Mouse (Mus musculus) intestine, embryonic 15.5 days (tissue): Measurements from ENCODE around the gene Sez6l2. TPM values are rescaled to one million over a fixed set of nuclear protein-coding genes. Genes with fewer than 3 reads are reported as not detected.

Experiments
- ATAC-seq: fragments of 200-750 bp; cut with Nextera tagmentation; 2 replicates; pipeline ENCODE4 v1.8.0; 2017; ENCODE audit warnings: moderate TSS enrichment, moderate library complexity
- H3K27ac ChIP-seq: fragments of 300-500 bp; sonication (generic); 2 replicates; pipeline ENCODE4 v1.5.1; 2015; ENCODE audit warnings: mild to moderate bottlenecking, inconsistent platforms
- H3K27me3 ChIP-seq: fragments of 300-500 bp; sonication (generic); replicated peaks from 2 replicates; pipeline ENCODE4 v1.6.1; 2015; ENCODE audit warnings: inconsistent platforms
- H3K36me3 ChIP-seq: fragments of 300-500 bp; sonication (generic); 2 replicates; pipeline ENCODE4 v1.6.1; 2015; ENCODE audit warnings: inconsistent platforms
- H3K4me1 ChIP-seq: fragments of 300-500 bp; sonication (generic); replicated peaks from 2 replicates; pipeline ENCODE4 v1.6.1; 2015; ENCODE audit warnings: inconsistent platforms
- H3K4me2 ChIP-seq: fragments of 300-500 bp; sonication (generic); replicated peaks from 2 replicates; pipeline ENCODE4 v1.6.1; 2015; ENCODE audit warnings: mild to moderate bottlenecking, inconsistent platforms
- H3K4me3 ChIP-seq: fragments of 300-500 bp; sonication (generic); replicated peaks from 2 replicates; pipeline ENCODE4 v1.5.1; 2015; ENCODE audit warnings: inconsistent platforms
- H3K9ac ChIP-seq: fragments of 300-500 bp; sonication (generic); 2 replicates; pipeline ENCODE4 v1.6.1; 2015; ENCODE audit warnings: inconsistent platforms
- H3K9me3 ChIP-seq: fragments of 300-500 bp; sonication (generic); 2 replicates; pipeline ENCODE4 v1.6.1; 2016; ENCODE audit warnings: inconsistent platforms
- WGBS: fragments of 180-500 bp; shearing (Covaris S2); methylation state at CpG from one replicate; pipeline ENCODE4 v1.1.7; 2015; 5-methylcytosine and 5-hydroxymethylcytosine counted together
- polyA plus RNA-seq: library from polyadenylated mRNA; unstranded; fragments of >200 nt; fragmentation: Nextera tagmentation; extraction: Ambion mirVana; gene quantifications from 2 replicates; pipeline ENCODE4 v1.2.1, GENCODE M21; 2015

Sez6l2 gene
- polyA plus RNA-seq, 1 experiment from 2014 or later = 2.4 TPM

DNA sequence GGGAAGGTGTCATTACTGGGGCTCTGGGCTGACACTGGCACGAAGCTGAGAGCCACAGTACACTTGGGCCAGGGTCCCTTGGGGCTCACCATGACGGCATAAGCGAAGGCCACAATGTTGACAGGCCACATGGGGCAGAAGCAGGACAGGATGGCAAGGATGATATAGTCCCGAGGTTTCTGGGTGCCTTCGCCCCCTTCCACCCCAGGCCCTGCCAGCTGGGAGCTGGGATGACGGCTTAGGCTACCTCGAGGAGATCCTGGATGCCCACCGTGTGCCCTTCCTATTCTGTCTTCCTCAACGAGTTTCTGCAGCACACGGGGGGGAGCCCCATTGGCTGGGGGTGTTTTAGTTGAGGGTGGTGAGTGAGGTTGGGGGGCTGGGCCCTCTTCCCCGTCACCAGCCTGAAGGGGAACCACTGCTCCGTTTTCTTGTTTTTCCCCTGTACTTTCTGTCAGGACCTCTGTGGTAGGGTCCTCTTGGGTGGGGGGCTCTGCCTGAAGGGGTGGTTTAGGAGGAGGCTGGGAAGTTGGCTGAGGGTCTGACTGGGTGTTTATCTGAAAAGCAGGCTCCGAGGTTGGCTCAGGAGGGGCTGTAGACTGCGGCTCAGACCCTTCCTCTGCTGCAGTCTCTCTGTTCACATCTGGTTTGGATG, 69.1 kb downstream of the Sez6l2 start:
- no peaks in the 10 kb centered on the region for H3K9me3 ChIP-seq
- H3K4me2 ChIP-seq = peak overlapping the region; percentile 87
- H3K36me3 ChIP-seq = peaks cover 23% of the 10 kb centered on the region
- H3K9ac ChIP-seq = peak overlapping the region; percentile 58
- H3K27me3 ChIP-seq = no peaks in the 10 kb centered on the region
- H3K4me3 ChIP-seq = peak overlapping the region; percentile 50; the same call in 1 of the 2 replicates
- 0 out of 2 replicates have a peak overlapping the region, but pooled peaks have one; percentile 77 for H3K27ac ChIP-seq
- no peak for ATAC-seq
- WGBS = 81% methylated on average over 14 of the region's 14 CpGs
- peaks cover 83% of the 10 kb centered on the region for H3K4me1 ChIP-seq

DNA sequence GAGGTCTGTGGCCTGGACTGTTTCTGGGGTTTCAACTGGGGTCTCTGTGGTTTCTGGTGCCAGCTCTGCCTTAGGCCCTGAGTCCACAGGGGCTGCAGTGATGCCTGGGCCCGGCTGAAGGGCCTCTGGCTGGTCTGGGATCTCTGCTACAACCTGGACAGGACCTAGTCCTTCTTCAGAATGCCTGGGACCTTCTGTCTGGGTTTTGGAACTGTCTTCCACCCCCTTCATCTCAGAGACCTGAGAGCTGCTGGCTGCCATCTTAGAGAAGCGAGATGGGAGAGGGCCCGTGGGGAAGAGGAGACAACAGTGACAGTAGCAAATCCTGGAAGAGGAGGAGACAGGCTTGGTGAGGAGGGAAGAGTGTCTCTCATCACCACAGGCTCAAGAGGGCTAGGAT, 69.7 kb downstream of the Sez6l2 start:
- 48% methylated on average over 3 of the region's 3 CpGs for WGBS
- Histone ChIP-seq H3K4me3 (peak overlapping the region; percentile 50), H3K9me3 (no peaks in the 10 kb centered on the region), H3K4me1 (peaks cover 84% of the 10 kb centered on the region), H3K36me3 (peaks cover 22% of the 10 kb centered on the region), H3K4me2 (peak overlapping the region; percentile 87), H3K27ac (0 out of 2 replicates have a peak overlapping the region, but pooled peaks have one; percentile 77), H3K27me3 (no peaks in the 10 kb centered on the region), H3K9ac (peak overlapping the region; percentile 58)
- ATAC-seq = no peak

Other genes with a start within 250 kb of the Sez6l2 start
- gene Coro1a, start 242.8 kb upstream of the Sez6l2 start, polyA plus RNA-seq = 36.9 and 39.7 TPM in 2 replicates
- gene Mapk3, start 191.0 kb upstream of the Sez6l2 start, polyA plus RNA-seq = 109 and 112 TPM in 2 replicates
- 1.4 and 1.6 TPM in 2 replicates for gene Gdpd3, start 184.2 kb upstream of the Sez6l2 start, polyA plus RNA-seq
- 66.9 and 71.2 TPM in 2 replicates for gene Ypel3, start 173.6 kb upstream of the Sez6l2 start, polyA plus RNA-seq
- gene Tbx6, start 169.1 kb upstream of the Sez6l2 start, polyA plus RNA-seq = 0.34 and 0.43 TPM in 2 replicates
- gene Ppp4c, start 158.1 kb upstream of the Sez6l2 start, polyA plus RNA-seq = 248 and 256 TPM in 2 replicates
- 1.2 and 1.5 TPM in 2 replicates for gene Fam57b, start 152.9 kb upstream of the Sez6l2 start, polyA plus RNA-seq
- not detected in 2 replicates for gene 4930451I11Rik, start 118.9 kb upstream of the Sez6l2 start, polyA plus RNA-seq
- gene Doc2a, start 103.1 kb upstream of the Sez6l2 start, polyA plus RNA-seq = 0.75 and 1.0 TPM in 2 replicates
- 23.2 and 25.1 TPM in 2 replicates for gene Hirip3, start 88.6 kb upstream of the Sez6l2 start, polyA plus RNA-seq
- gene Ino80e, start 88.2 kb upstream of the Sez6l2 start, polyA plus RNA-seq = 59.1 and 65.9 TPM in 2 replicates
- 30.8 and 31.9 TPM in 2 replicates for gene Taok2, start 65.9 kb upstream of the Sez6l2 start, polyA plus RNA-seq
- gene Tmem219, start 27.6 kb upstream of the Sez6l2 start, polyA plus RNA-seq = 27.8 and 33.3 TPM in 2 replicates
- gene Kctd13, start 21.7 kb upstream of the Sez6l2 start, polyA plus RNA-seq = 13.6 and 13.9 TPM in 2 replicates
- 0.32 and 0.46 TPM in 2 replicates for gene Asphd1, start 981 bp upstream of the Sez6l2 start, polyA plus RNA-seq
- 123 and 136 TPM in 2 replicates for gene Cdipt, start 25.4 kb downstream of the Sez6l2 start, polyA plus RNA-seq
- 0.98 and 2.3 TPM in 2 replicates for gene Cdiptos, start 25.5 kb downstream of the Sez6l2 start, polyA plus RNA-seq
- 58.3 and 59.2 TPM in 2 replicates for gene Mvp, start 64.1 kb downstream of the Sez6l2 start, polyA plus RNA-seq
- gene Pagr1b, start 65.9 kb downstream of the Sez6l2 start, polyA plus RNA-seq = 0.43 and 1.5 TPM in 2 replicates
- gene Pagr1a, start 66.8 kb downstream of the Sez6l2 start, polyA plus RNA-seq = 48.4 and 52.6 TPM in 2 replicates
- gene Gm42742, start 70.5 kb downstream of the Sez6l2 start, polyA plus RNA-seq = 41.5 and 51.1 TPM in 2 replicates
- gene Prrt2, start 70.6 kb downstream of the Sez6l2 start, polyA plus RNA-seq = 4.3 and 5.0 TPM in 2 replicates
- 66.6 and 68.8 TPM in 2 replicates for gene Maz, start 76.5 kb downstream of the Sez6l2 start, polyA plus RNA-seq
- 101 and 107 TPM in 2 replicates for gene Kif22, start 91.9 kb downstream of the Sez6l2 start, polyA plus RNA-seq
- 7.6 and 28.5 TPM in 2 replicates for gene Zg16, start 136.8 kb downstream of the Sez6l2 start, polyA plus RNA-seq
- 4.4 TPM in 2 replicates for gene AI467606, start 140.8 kb downstream of the Sez6l2 start, polyA plus RNA-seq
- gene Qprt, start 171.7 kb downstream of the Sez6l2 start, polyA plus RNA-seq = 5.3 and 6.1 TPM in 2 replicates
- gene Spn, start 187.3 kb downstream of the Sez6l2 start, polyA plus RNA-seq = 0.18 and 0.36 TPM in 2 replicates
- gene Cd2bp2, start 245.5 kb downstream of the Sez6l2 start, polyA plus RNA-seq = 43.4 and 46.7 TPM in 2 replicates